Mouse (Mus musculus) urinary bladder, adult 18-20 months (tissue): Measurements from ENCODE around the gene Golga1.

ENCODE experiments used
- DNase-seq, 2 experiments: peaks; one replicate each; pipeline ENCODE4 v3.0.0; 2022; ENCODE audit warnings: low spot score in 2 of 2, mixed read lengths in 2 of 2

Golga1 gene

GRCm38 (mm10) chr2:38975181-38975580 lies 90.2 kb downstream of the Golga1 start:
- no peak for DNase-seq

GRCm38 (mm10) chr2:38974171-38974570 lies 91.2 kb downstream of the Golga1 start:
- no peak for DNase-seq

- no peak for DNase-seq
Observed at GRCm38 (mm10) chr2:38973701-38974100, 91.6 kb downstream of the Golga1 start.

- no peak for DNase-seq
Observed at GRCm38 (mm10) chr2:38973223-38973622, 92.1 kb downstream of the Golga1 start.

GRCm38 (mm10) chr2:38970057-38970456 lies 95.3 kb downstream of the Golga1 start:
- no peak for DNase-seq

- DNase-seq = no peak
Observed at GRCm38 (mm10) chr2:38969650-38970049, 95.7 kb downstream of the Golga1 start.
